Mouse (Mus musculus): ENCODE data around the gene Htra1. TPM values are rescaled to one million over a fixed set of nuclear protein-coding genes. Genes with fewer than 3 reads are reported as not detected.

Htra1 gene
- total RNA-seq (2014; rRNA removed) (58.0 and 58.7 TPM in 2 replicates), polyA plus RNA-seq (2015; fragmentation: Nextera tagmentation; extraction: Ambion mirVana) (49.4 and 55.0 TPM in 2 replicates)

GRCm38 (mm10) chr7:130935793-130936471 lies at the start of gene Htra1:
TSS of gene Htra1 (plus strand) at chr7:130936111.
- Histone ChIP-seq H3K27ac (peak within 1 kb of the TSS; percentile 36; the same call in 1 of the 2 replicates), H3K36me3 (ENCODE audit: insufficient read depth, low read length) (no peaks in the 10 kb centered on the region)
- peak; percentile 86 for ATAC-seq

GRCm38 (mm10) chr7:130886246-130886645 lies 49.7 kb upstream of the Htra1 start:
- 78% methylated on average over 3 of the region's 3 CpGs for WGBS
- DNase-seq (ENCODE audit: low spot score): no peak
- TF ChIP-seq CTCF (IDR thresholded peaks at IDR 0.05; ENCODE audit: low read depth): no peak
- Histone ChIP-seq H3K36me3 (ENCODE audit: insufficient read depth, low read length) (0 out of 2 replicates have a peak, but pooled peaks cover 3% of the 10 kb centered on the region), H3K4me3 (ENCODE audit: low read length) (no peak overlapping the region), H3K9me3 (ENCODE audit: low read length) (no peaks in the 10 kb centered on the region), H3K9ac (replicated peaks; ENCODE audit: low read length) (no peak overlapping the region), H3K27me3 (ENCODE audit: insufficient read depth, low read length) (no peaks in the 10 kb centered on the region), H3K4me2 (ENCODE audit: low read depth, low read length) (no peak overlapping the region), H3K27ac (no peak overlapping the region), H3K4me1 (ENCODE audit: insufficient read depth, low read length) (no peaks in the 10 kb centered on the region)
- ATAC-seq: no peak

More at GRCm38 (mm10) chr7:130935793-130936471, at the start of gene Htra1:
- peak; percentile 66 for DNase-seq (ENCODE audit: low spot score)
- under 1% methylated on average over 67 of the region's 70 CpGs for WGBS
- Histone ChIP-seq H3K9me3 (ENCODE audit: low read length) (no peaks in the 10 kb centered on the region), H3K4me3 (ENCODE audit: low read length) (peak within 1 kb of the TSS; percentile 44), H3K4me2 (ENCODE audit: low read depth, low read length) (peak within 1 kb of the TSS; percentile 64), H3K4me1 (ENCODE audit: insufficient read depth, low read length) (peaks cover 16% of the 10 kb centered on the region; the same call in 1 of the 2 replicates), H3K27me3 (ENCODE audit: insufficient read depth, low read length) (peaks cover 30% of the 10 kb centered on the region), H3K9ac (replicated peaks; ENCODE audit: low read length) (peak within 1 kb of the TSS; percentile 43)
- TF ChIP-seq CTCF (IDR thresholded peaks at IDR 0.05; ENCODE audit: low read depth): no peak

GRCm38 (mm10) chr7:130887946-130888345 lies 48.0 kb upstream of the Htra1 start:
- Histone ChIP-seq H3K4me1 (ENCODE audit: insufficient read depth, low read length) (no peaks in the 10 kb centered on the region), H3K4me3 (ENCODE audit: low read length) (no peak overlapping the region), H3K4me2 (ENCODE audit: low read depth, low read length) (no peak overlapping the region), H3K9ac (replicated peaks; ENCODE audit: low read length) (no peak overlapping the region), H3K36me3 (ENCODE audit: insufficient read depth, low read length) (0 out of 2 replicates have a peak, but pooled peaks cover 3% of the 10 kb centered on the region), H3K27me3 (ENCODE audit: insufficient read depth, low read length) (no peaks in the 10 kb centered on the region), H3K9me3 (ENCODE audit: low read length) (no peaks in the 10 kb centered on the region), H3K27ac (no peak overlapping the region)
- no peak for ATAC-seq
- DNase-seq (ENCODE audit: low spot score): no peak
- no peak for TF ChIP-seq CTCF (IDR thresholded peaks at IDR 0.05; ENCODE audit: low read depth)
- 12% methylated on average over 3 of the region's 3 CpGs for WGBS

- no peak overlapping the region for H3K4me2 ChIP-seq (ENCODE audit: low read depth, low read length)
- H3K36me3 ChIP-seq (ENCODE audit: insufficient read depth, low read length): 0 out of 2 replicates have a peak, but pooled peaks cover 3% of the 10 kb centered on the region
- H3K9ac ChIP-seq (replicated peaks; ENCODE audit: low read length): no peak overlapping the region
- 62% methylated on average over 2 of the region's 2 CpGs for WGBS
- TF ChIP-seq CTCF (IDR thresholded peaks at IDR 0.05; ENCODE audit: low read depth): no peak
- no peaks in the 10 kb centered on the region for H3K4me1 ChIP-seq (ENCODE audit: insufficient read depth, low read length)
- no peak overlapping the region for H3K27ac ChIP-seq
- DNase-seq (ENCODE audit: low spot score) (no peak), ATAC-seq (no peak)
- H3K9me3 ChIP-seq (ENCODE audit: low read length): no peaks in the 10 kb centered on the region
- H3K27me3 ChIP-seq (ENCODE audit: insufficient read depth, low read length): no peaks in the 10 kb centered on the region
- no peak overlapping the region for H3K4me3 ChIP-seq (ENCODE audit: low read length)
Measured at GRCm38 (mm10) chr7:130890871-130891270, 45.0 kb upstream of the Htra1 start.

- no peak for TF ChIP-seq CTCF (IDR thresholded peaks at IDR 0.05; ENCODE audit: low read depth)
- no peak for ATAC-seq
- H3K9me3 ChIP-seq (ENCODE audit: low read length): no peaks in the 10 kb centered on the region
- H3K4me2 ChIP-seq (ENCODE audit: low read depth, low read length): no peak overlapping the region
- no peak overlapping the region for H3K4me3 ChIP-seq (ENCODE audit: low read length)
- H3K36me3 ChIP-seq (ENCODE audit: insufficient read depth, low read length): 0 out of 2 replicates have a peak, but pooled peaks cover 10% of the 10 kb centered on the region
- no peaks in the 10 kb centered on the region for H3K4me1 ChIP-seq (ENCODE audit: insufficient read depth, low read length)
- no peak overlapping the region for H3K27ac ChIP-seq
- H3K9ac ChIP-seq (replicated peaks; ENCODE audit: low read length): no peak overlapping the region
- no peak for DNase-seq (ENCODE audit: low spot score)
- no peaks in the 10 kb centered on the region for H3K27me3 ChIP-seq (ENCODE audit: insufficient read depth, low read length)
- WGBS: 82% methylated on average over 6 of the region's 6 CpGs
Measured at GRCm38 (mm10) chr7:130892973-130893372, 42.9 kb upstream of the Htra1 start.

GRCm38 (mm10) chr7:130894931-130895617 lies 40.8 kb upstream of the Htra1 start:
- DNase-seq (ENCODE audit: low spot score) (no peak), ATAC-seq (no peak)
- no peak for TF ChIP-seq CTCF (IDR thresholded peaks at IDR 0.05; ENCODE audit: low read depth)
- H3K4me1 ChIP-seq (ENCODE audit: insufficient read depth, low read length): no peaks in the 10 kb centered on the region
- no peak overlapping the region for H3K27ac ChIP-seq
- no peak overlapping the region for H3K4me3 ChIP-seq (ENCODE audit: low read length)
- no peaks in the 10 kb centered on the region for H3K27me3 ChIP-seq (ENCODE audit: insufficient read depth, low read length)
- no peaks in the 10 kb centered on the region for H3K9me3 ChIP-seq (ENCODE audit: low read length)
- no peak overlapping the region for H3K9ac ChIP-seq (replicated peaks; ENCODE audit: low read length)
- no peak overlapping the region for H3K4me2 ChIP-seq (ENCODE audit: low read depth, low read length)
- H3K36me3 ChIP-seq (ENCODE audit: insufficient read depth, low read length): 0 out of 2 replicates have a peak, but pooled peaks cover 8% of the 10 kb centered on the region
- WGBS: 74% methylated on average over 9 of the region's 9 CpGs

Data from hindbrain, postnatal 0 days (tissue).